Mouse (Mus musculus) layer of hippocampus, adult 9-11 months (tissue): Measurements from ENCODE around the gene Hsd17b7.

ENCODE experiments used
- DNase-seq: peaks from one replicate; pipeline ENCODE4 v3.0.0; 2022

Gene Hsd17b7

GRCm38 (mm10) chr1:169934005-169934725, 34.9 kb downstream of the Hsd17b7 start:
- DNase-seq, result no peak

GRCm38 (mm10) chr1:169932122-169932746, 36.8 kb downstream of the Hsd17b7 start:
- DNase-seq, result no peak

DNA sequence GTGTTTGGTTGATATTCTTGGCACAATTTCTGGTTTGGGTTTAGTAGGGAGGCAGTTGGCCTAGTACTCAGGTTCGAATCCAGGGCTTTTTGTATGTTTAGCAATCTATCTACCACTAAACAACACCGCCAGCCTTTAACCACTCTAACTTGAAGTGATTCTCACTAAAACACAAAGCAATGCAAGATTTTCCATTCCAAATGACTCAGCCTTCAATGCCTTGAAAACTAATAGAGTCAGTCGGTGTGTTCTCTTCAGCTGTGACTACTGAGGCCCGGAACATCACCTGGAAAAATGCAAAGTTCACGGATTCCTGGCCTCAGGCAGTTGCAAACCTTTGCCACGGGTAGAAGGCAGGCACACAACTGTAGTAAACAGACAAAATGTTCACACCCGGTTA, 37.3 kb downstream of the Hsd17b7 start:
- DNase-seq, result no peak

DNA sequence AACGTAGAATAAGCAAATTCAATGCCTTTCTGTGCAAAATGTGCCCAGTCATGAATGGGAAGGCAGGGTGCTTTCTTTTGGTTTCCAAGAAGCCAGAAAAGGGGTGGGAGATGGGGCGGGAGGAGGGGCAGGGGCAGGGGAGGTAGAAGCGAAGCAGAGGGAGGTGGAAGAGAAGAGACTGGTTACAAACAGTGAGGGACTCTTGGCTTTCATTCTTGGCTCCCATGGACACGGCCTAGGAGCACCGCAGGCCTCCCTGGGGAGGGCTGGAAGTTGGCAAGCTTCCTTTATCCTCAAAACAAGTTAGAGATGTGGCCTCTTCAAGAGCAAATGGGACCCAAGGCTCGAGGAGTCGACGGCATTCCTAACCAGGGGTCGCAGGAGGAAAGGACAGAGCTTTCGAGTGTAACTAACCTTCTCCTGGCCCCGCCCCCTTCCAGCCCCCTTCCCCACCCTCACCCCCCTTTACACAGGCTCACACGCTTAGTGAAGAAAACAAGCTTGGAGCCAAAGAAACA, 40.5 kb downstream of the Hsd17b7 start, which contains the start of gene Ccdc190:
TSS of gene Ccdc190 (plus strand) at position 195 of the 518 bp plus-strand sequence.
- peak; percentile 40 for DNase-seq

DNA sequence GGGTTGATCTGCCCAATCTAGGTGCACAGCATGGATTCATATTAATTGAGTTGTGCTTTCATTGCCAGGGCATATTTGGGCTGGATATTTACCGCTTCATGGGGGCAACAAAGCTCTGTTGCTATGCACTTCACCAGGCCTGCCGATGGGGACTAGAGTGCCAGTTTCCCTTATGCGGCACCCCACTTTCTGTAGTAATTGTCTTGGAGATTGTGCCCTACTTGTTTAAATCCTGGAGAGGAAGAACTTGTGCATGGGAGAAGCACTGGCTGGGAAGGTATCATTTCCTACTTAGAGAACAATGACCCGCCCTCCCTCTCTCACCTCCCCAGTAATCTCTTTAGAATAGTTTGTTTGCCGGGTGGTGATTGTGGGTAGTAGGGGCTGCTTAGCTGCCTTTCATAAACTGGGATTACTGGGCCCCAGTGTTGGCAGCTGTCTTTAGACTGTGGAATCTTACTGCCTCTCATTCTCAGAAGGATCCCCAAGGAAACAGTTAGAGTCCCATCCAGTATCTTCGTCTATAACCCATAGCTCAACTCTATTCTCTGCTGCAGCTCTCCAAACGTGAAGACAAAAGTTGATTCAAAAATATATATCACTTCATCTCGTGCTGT, 41.2 kb downstream of the Hsd17b7 start:
- no peak for DNase-seq

DNA sequence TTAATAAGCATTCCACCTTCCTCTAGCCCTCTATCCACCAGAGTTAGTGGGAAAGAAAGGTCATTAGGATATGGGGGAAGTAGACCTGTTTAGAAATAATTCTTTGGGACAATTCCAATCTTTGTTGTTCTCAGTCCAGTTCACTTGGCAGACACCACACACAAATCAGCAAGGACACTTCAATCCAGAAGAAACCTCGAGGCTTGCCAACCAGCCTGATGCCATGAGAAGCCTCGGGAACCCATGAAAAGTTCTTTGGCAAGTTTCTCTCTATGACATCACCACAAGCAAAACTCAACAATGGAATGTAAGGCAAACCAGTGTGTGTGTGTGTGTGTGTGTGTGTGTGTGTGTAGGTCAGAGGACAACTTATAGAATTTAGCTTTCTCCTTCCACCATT, 44.5 kb downstream of the Hsd17b7 start:
- DNase-seq, result no peak

GRCm38 (mm10) chr1:169921710-169922211, 47.3 kb downstream of the Hsd17b7 start:
- DNase-seq, result no peak

DNA sequence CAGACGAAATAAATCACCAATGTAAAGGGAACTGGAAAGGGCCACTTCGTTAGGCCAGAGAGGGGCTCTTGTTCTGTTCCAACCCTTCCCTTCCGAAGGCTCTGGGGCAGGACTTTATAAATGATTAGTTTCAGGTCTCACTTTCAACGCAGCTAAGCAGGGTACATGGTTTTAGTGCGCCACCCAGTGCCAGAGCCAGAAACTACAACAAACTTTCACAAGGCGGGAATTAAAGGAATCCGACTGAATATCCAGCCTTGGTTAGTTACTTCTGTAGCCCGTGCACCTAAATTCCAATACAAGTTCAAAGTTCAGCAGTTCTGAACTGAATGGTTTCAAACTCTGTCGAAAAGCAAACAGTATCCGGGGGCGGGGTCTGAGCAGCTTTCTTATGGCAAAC, 49.8 kb downstream of the Hsd17b7 start:
- DNase-seq, result peak; percentile 52

GRCm38 (mm10) chr1:169917998-169918397, 51.0 kb downstream of the Hsd17b7 start:
- peak; percentile 69 for DNase-seq

DNA sequence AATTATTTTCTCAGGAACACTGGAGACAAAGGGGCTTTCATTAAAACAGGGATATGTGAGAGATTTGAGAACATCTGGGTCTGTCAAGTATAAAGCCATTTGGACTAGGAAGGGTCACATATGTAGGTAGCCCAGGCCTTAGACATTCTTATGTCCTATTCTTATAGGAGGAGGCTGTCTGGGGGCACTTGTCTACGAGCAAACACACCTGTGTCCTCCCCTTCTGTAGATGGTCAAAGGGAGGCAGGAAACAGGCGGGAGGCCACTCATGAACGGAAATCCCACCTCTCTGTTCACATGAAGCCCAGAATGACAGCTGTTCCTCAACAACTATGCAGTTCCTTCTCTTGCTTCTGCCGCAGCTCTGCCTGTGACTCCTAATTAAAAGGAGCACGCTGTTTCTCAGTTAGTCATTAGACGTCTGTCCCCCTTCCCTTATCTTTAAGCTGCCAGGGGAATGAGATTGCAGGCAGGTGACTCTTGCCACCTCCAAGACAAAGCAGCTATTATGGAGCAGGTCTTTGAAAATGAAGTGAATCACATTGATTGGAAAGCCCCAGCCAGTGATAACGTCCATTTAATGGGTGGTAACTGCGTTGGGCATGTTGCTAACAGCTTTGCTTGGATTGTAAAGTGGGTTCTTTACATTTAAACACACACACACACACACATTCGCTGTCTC, 51.8 kb downstream of the Hsd17b7 start:
- no peak for DNase-seq

GRCm38 (mm10) chr1:169916659-169917058, 52.4 kb downstream of the Hsd17b7 start:
- DNase-seq, result no peak

DNA sequence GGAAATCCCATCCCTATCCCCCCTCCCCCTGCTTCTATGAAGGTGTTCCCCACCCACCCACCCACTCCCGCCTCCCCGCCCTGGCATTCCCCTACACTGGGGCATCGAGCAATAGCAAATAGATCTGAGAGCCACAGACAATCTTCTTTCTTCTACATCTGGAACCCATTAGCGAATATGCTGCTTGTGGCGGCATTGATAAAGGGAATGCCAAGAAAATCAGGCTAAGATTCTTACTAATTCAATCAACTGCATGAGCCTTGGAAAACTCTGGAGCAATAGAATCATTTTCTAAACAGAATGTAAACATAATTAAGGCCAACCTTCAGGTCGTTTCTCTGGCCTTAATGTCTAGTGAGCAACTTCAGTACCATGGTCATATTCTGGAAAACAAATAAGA, 57.5 kb downstream of the Hsd17b7 start:
- DNase-seq, result no peak

DNA sequence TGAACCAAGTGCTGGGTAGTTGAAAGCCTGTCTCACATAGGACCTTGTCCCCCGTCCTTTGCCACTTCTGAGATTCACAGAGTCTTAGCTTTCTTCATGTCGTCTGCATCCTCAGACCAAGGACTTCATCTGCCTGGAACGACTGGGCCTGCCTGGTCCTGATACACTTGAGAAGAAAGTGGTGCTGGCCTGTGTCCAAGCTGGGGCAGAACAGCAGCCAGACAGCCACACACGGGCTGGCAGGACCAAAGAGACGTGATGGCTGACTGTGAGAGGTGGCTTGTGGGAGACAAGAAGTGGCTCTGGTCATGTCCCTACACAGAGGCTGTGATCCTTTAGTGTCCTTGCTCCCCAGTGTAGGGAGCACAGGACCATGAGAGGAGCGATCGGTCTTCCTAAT, 58.3 kb downstream of the Hsd17b7 start:
- DNase-seq, result no peak

GRCm38 (mm10) chr1:169909659-169910058, 59.4 kb downstream of the Hsd17b7 start:
- DNase-seq, result no peak

GRCm38 (mm10) chr1:169909163-169909562, 59.9 kb downstream of the Hsd17b7 start:
- DNase-seq, result no peak

GRCm38 (mm10) chr1:169900771-169901336, 68.2 kb downstream of the Hsd17b7 start:
- DNase-seq, result no peak
